Comparison of ENCODE assay signal across 27 mouse cellular contexts in genomic region chr11:45456724-45457123, GRCm38 (mm10).
DNase-seq lines count a peak whose midpoint lies in the region; ATAC-seq and TF ChIP-seq lines count a peak whose summit lies in the region.
"Had no signal": no experiment of that assay in that cellular context is flagged by ENCODE, and none has a peak within 500 bp of the region (broad histone marks: within the 10 kb centered on the region; RNA-seq: fewer than 3 reads in every experiment).

No protein-coding gene starts in this region.

- no peaks in the 10 kb centered on the region for H3K27me3 ChIP-seq in kidney, embryonic 14.5 days (ENCODE audit: control insufficient read depth, insufficient read depth, low read length)
- no peaks in the 10 kb centered on the region for H3K27me3 ChIP-seq in kidney, postnatal 0 days (ENCODE audit: insufficient read depth, low read length)
- H3K27me3 ChIP-seq in limb, embryonic 13.5 days, result peaks cover 11% of the 10 kb centered on the region
- H3K27me3 ChIP-seq: CH12.LX; embryonic facial prominence, embryonic 13.5 days; forebrain, embryonic 12.5 days; forebrain, embryonic 15.5 days; heart, embryonic 12.5 days; heart, embryonic 15.5 days; hindbrain, embryonic 13.5 days; Patski had no signal

- no peak overlapping the region; the same call in 1 of the 2 replicates for H3K27ac ChIP-seq in kidney, embryonic 14.5 days (ENCODE audit: low read depth, low read length)
- no peak overlapping the region for H3K27ac ChIP-seq in kidney, postnatal 0 days
- no peak overlapping the region for H3K27ac ChIP-seq in limb, embryonic 13.5 days
- H3K27ac ChIP-seq: embryonic facial prominence, embryonic 13.5 days; forebrain, embryonic 12.5 days; forebrain, embryonic 15.5 days; gastrocnemius, adult 2 months; heart, embryonic 15.5 days; hindbrain, embryonic 10.5 days; hindbrain, embryonic 13.5 days had no signal

- no peak for TF ChIP-seq CTCF in kidney, postnatal 0 days (IDR thresholded peaks at IDR 0.05; ENCODE audit: low read depth)

- H3K4me2 ChIP-seq in kidney, embryonic 14.5 days (replicated peaks; ENCODE audit: low read depth, low read length), result no peak overlapping the region
- H3K4me2 ChIP-seq in kidney, postnatal 0 days (ENCODE audit: low read length), result no peak overlapping the region
- H3K4me2 ChIP-seq in limb, embryonic 13.5 days (replicated peaks), result no peak overlapping the region
- H3K4me2 ChIP-seq: embryonic facial prominence, embryonic 13.5 days; forebrain, embryonic 12.5 days; forebrain, embryonic 15.5 days; heart, embryonic 12.5 days; heart, embryonic 15.5 days; hindbrain, embryonic 13.5 days had no signal

- 0 out of 2 replicates have a peak, but pooled peaks have one; percentile 29 for ATAC-seq in kidney, embryonic 14.5 days (ENCODE audit: low FRiP score, low TSS enrichment)
- ATAC-seq in kidney, postnatal 0 days (replicated peaks; ENCODE audit: low FRiP score, low read depth), result no peak
- peak; percentile 78; the same call in 1 of the 2 replicates for ATAC-seq in limb, embryonic 13.5 days (ENCODE audit: low FRiP score, low read depth)
- ATAC-seq: forebrain, embryonic 15.5 days; hindbrain, embryonic 16.5 days; Patski had no signal

- H3K9me3 ChIP-seq in kidney, embryonic 14.5 days (ENCODE audit: control insufficient read depth, low read length), result no peaks in the 10 kb centered on the region
- no peaks in the 10 kb centered on the region for H3K9me3 ChIP-seq in kidney, postnatal 0 days (replicated peaks; ENCODE audit: low read length)
- no peaks in the 10 kb centered on the region for H3K9me3 ChIP-seq in limb, embryonic 13.5 days
- H3K9me3 ChIP-seq: embryonic facial prominence, embryonic 13.5 days; forebrain, embryonic 12.5 days; forebrain, embryonic 15.5 days; G1E; heart, embryonic 12.5 days; heart, embryonic 15.5 days; hindbrain, embryonic 10.5 days; hindbrain, embryonic 13.5 days had no signal

- no peaks in the 10 kb centered on the region for H3K36me3 ChIP-seq in kidney, embryonic 14.5 days (ENCODE audit: control insufficient read depth, insufficient read depth, low read length)
- H3K36me3 ChIP-seq in kidney, postnatal 0 days (ENCODE audit: insufficient read depth, low read length), result no peaks in the 10 kb centered on the region
- no peaks in the 10 kb centered on the region for H3K36me3 ChIP-seq in limb, embryonic 13.5 days
- H3K36me3 ChIP-seq: embryonic facial prominence, embryonic 13.5 days; forebrain, embryonic 12.5 days; forebrain, embryonic 15.5 days; G1E; heart, embryonic 12.5 days; heart, embryonic 15.5 days; hindbrain, embryonic 10.5 days; hindbrain, embryonic 13.5 days had no signal

- no peak overlapping the region for H3K4me3 ChIP-seq in kidney, embryonic 14.5 days (ENCODE audit: low read length)
- H3K4me3 ChIP-seq in kidney, postnatal 0 days (replicated peaks; ENCODE audit: low read depth, low read length), result no peak overlapping the region
- no peak overlapping the region for H3K4me3 ChIP-seq in limb, embryonic 13.5 days
- H3K4me3 ChIP-seq: embryonic facial prominence, embryonic 13.5 days; erythroblast, embryonic 14.5 days; forebrain, embryonic 12.5 days; forebrain, embryonic 15.5 days; gastrocnemius, adult 2 months; heart, embryonic 12.5 days; heart, embryonic 15.5 days; hindbrain, embryonic 10.5 days; hindbrain, embryonic 13.5 days had no signal

- no peak overlapping the region for H3K9ac ChIP-seq in kidney, embryonic 14.5 days (ENCODE audit: low read depth, low read length)
- no peak overlapping the region for H3K9ac ChIP-seq in kidney, postnatal 0 days (ENCODE audit: low read depth, low read length)
- no peak overlapping the region for H3K9ac ChIP-seq in limb, embryonic 13.5 days
- H3K9ac ChIP-seq: embryonic facial prominence, embryonic 13.5 days; forebrain, embryonic 12.5 days; forebrain, embryonic 15.5 days; heart, embryonic 12.5 days; heart, embryonic 15.5 days; hindbrain, embryonic 13.5 days had no signal

- H3K4me1 ChIP-seq in kidney, embryonic 14.5 days (ENCODE audit: control insufficient read depth, insufficient read depth, low read length), result peaks cover 4% of the 10 kb centered on the region; the same call in 1 of the 2 replicates
- 0 out of 2 replicates have a peak, but pooled peaks cover 3% of the 10 kb centered on the region for H3K4me1 ChIP-seq in kidney, postnatal 0 days (replicated peaks; ENCODE audit: insufficient read depth, low read length)
- peaks cover 24% of the 10 kb centered on the region for H3K4me1 ChIP-seq in limb, embryonic 13.5 days

- 16% methylated on average over 3 of the region's 3 CpGs for WGBS in kidney, embryonic 14.5 days
- WGBS in kidney, postnatal 0 days, result 30% methylated on average over 3 of the region's 3 CpGs
- 11% methylated on average over 3 of the region's 3 CpGs for WGBS in limb, embryonic 13.5 days

- DNase-seq in kidney, adult 9 months, result no peak
- DNase-seq in kidney, postnatal 0 days (ENCODE audit: low spot score), result peak; percentile 28
- DNase-seq in kidney, adult 11 months, result no peak
- DNase-seq in heart, adult 9 months (ENCODE audit: low spot score in 2 of 2), result no peak
- DNase-seq: adrenal gland, postnatal 10 days; adrenal gland, postnatal 36 days; B cell, adult 2 months; cerebellum, adult 18-20 months; cerebellum, adult 9-10 months; gastrocnemius, adult 2 months; gastrocnemius, postnatal 14 days; heart, postnatal 10 days; heart, postnatal 36 days had no signal
